Mouse (Mus musculus) heart, embryonic 10.5 days (tissue): ENCODE results near the gene Trpt1. TPM values are rescaled to one million over a fixed set of nuclear protein-coding genes. Genes with fewer than 3 reads are reported as not detected.

Experiments used
- DNase-seq: peaks from one replicate; pipeline ENCODE4 v3.0.0-alpha.2; 2017; ENCODE audit warnings: low spot score
- H3K27ac ChIP-seq: fragments of 300-500 bp; sonication (generic); 2 replicates; pipeline ENCODE4 v1.5.1; 2016; ENCODE audit warnings: mild to moderate bottlenecking
- H3K27me3 ChIP-seq: fragments of 300-500 bp; sonication (generic); 2 replicates; pipeline ENCODE4 v1.6.1; 2016; ENCODE audit warnings: mild to moderate bottlenecking; ENCODE audit not compliant: poor library complexity, insufficient read depth, severe bottlenecking
- H3K36me3 ChIP-seq: fragments of 300-500 bp; sonication (generic); 2 replicates; pipeline ENCODE4 v1.6.1; 2016; ENCODE audit warnings: mild to moderate bottlenecking, moderate library complexity
- H3K4me1 ChIP-seq: fragments of 300-500 bp; sonication (generic); 2 replicates; pipeline ENCODE4 v1.6.1; 2016; ENCODE audit warnings: mild to moderate bottlenecking
- H3K4me3 ChIP-seq: fragments of 300-500 bp; sonication (generic); 2 replicates; pipeline ENCODE4 v1.5.1; 2016; ENCODE audit warnings: mild to moderate bottlenecking, moderate library complexity
- H3K9me3 ChIP-seq: fragments of 300-500 bp; sonication (generic); 2 replicates; pipeline ENCODE4 v1.6.1; 2016; ENCODE audit warnings: mild to moderate bottlenecking, moderate library complexity
- WGBS: fragments of 180-500 bp; shearing (Covaris S2); methylation state at CpG from one replicate; pipeline ENCODE4 v1.1.7; 2016; 5-methylcytosine and 5-hydroxymethylcytosine counted together
- polyA plus RNA-seq: library from polyadenylated mRNA; unstranded; fragments of >200 nt; fragmentation: Nextera tagmentation; extraction: Ambion mirVana; gene quantifications from 2 replicates; pipeline ENCODE4 v1.2.1, GENCODE M21; 2016

The Trpt1 gene
- polyA plus RNA-seq = 11.3 and 16.7 TPM in 2 replicates

- peak within 1 kb of the TSS; percentile 73 for H3K4me3 ChIP-seq
- peak; percentile 96 for DNase-seq
- peaks cover 58% of the 10 kb centered on the region for H3K4me1 ChIP-seq
- no peaks in the 10 kb centered on the region for H3K9me3 ChIP-seq
- peaks cover 29% of the 10 kb centered on the region for H3K36me3 ChIP-seq
- H3K27ac ChIP-seq = peak within 1 kb of the TSS; percentile 89
- WGBS = under 1% methylated on average over 24 of the region's 24 CpGs
- no peaks in the 10 kb centered on the region for H3K27me3 ChIP-seq
Measured at GRCm38 (mm10) chr19:6996006-6996405, at the start of gene Trpt1, which contains the start of gene Nudt22. Gene Trpt1, plus strand, starts transcription at chr19:6996131. Gene Nudt22, minus strand, starts transcription at chr19:6996117.

- WGBS = 50% methylated on average over 4 of the region's 4 CpGs
- H3K4me1 ChIP-seq = peaks cover 27% of the 10 kb centered on the region
- no peak overlapping the region for H3K4me3 ChIP-seq
- peaks cover 29% of the 10 kb centered on the region for H3K36me3 ChIP-seq
- no peaks in the 10 kb centered on the region for H3K9me3 ChIP-seq
- no peak overlapping the region for H3K27ac ChIP-seq
- DNase-seq = no peak
- no peaks in the 10 kb centered on the region for H3K27me3 ChIP-seq
Measured at GRCm38 (mm10) chr19:6947742-6948141, 48.2 kb upstream of the Trpt1 start.

GRCm38 (mm10) chr19:6948186-6948585 is 47.7 kb upstream of the Trpt1 start:
- no peaks in the 10 kb centered on the region for H3K9me3 ChIP-seq
- no peaks in the 10 kb centered on the region for H3K27me3 ChIP-seq
- no peak overlapping the region for H3K4me3 ChIP-seq
- WGBS = 76% methylated on average over 4 of the region's 4 CpGs
- no peak overlapping the region for H3K27ac ChIP-seq
- DNase-seq = no peak
- peaks cover 27% of the 10 kb centered on the region for H3K4me1 ChIP-seq
- peaks cover 29% of the 10 kb centered on the region for H3K36me3 ChIP-seq

- 87% methylated on average over 5 of the region's 5 CpGs for WGBS
- H3K27me3 ChIP-seq = no peaks in the 10 kb centered on the region
- H3K36me3 ChIP-seq = peaks cover 36% of the 10 kb centered on the region
- H3K4me3 ChIP-seq = peak overlapping the region; percentile 73; the same call in 1 of the 2 replicates
- DNase-seq = no peak
- H3K9me3 ChIP-seq = no peaks in the 10 kb centered on the region
- H3K4me1 ChIP-seq = peaks cover 39% of the 10 kb centered on the region
- peak overlapping the region; percentile 38; the same call in 1 of the 2 replicates for H3K27ac ChIP-seq
Measured at GRCm38 (mm10) chr19:6949532-6949931, 46.4 kb upstream of the Trpt1 start.

- no peaks in the 10 kb centered on the region for H3K9me3 ChIP-seq
- peaks cover 43% of the 10 kb centered on the region for H3K4me1 ChIP-seq
- H3K36me3 ChIP-seq = peaks cover 38% of the 10 kb centered on the region
- WGBS = 57% methylated on average over 5 of the region's 5 CpGs
- H3K4me3 ChIP-seq = peak overlapping the region; percentile 73
- H3K27me3 ChIP-seq = no peaks in the 10 kb centered on the region
- H3K27ac ChIP-seq = peak overlapping the region; percentile 90
- no peak for DNase-seq
Measured at GRCm38 (mm10) chr19:6949951-6950350, 46.0 kb upstream of the Trpt1 start.

GRCm38 (mm10) chr19:6950613-6951153 is 45.2 kb upstream of the Trpt1 start:
- under 1% methylated on average over 28 of the region's 28 CpGs for WGBS
- no peaks in the 10 kb centered on the region for H3K27me3 ChIP-seq

GRCm38 (mm10) chr19:6951381-6951968 is 44.5 kb upstream of the Trpt1 start:
- under 1% methylated on average over 35 of the region's 35 CpGs for WGBS

More at GRCm38 (mm10) chr19:6950613-6951153, 45.2 kb upstream of the Trpt1 start:
- Histone ChIP-seq H3K4me1 (peaks cover 50% of the 10 kb centered on the region), H3K36me3 (peaks cover 39% of the 10 kb centered on the region), H3K9me3 (no peaks in the 10 kb centered on the region), H3K27ac (peak overlapping the region; percentile 90), H3K4me3 (peak overlapping the region; percentile 73)
- peak; percentile 87 for DNase-seq

GRCm38 (mm10) chr19:6951994-6952711 is 43.8 kb upstream of the Trpt1 start:
- peaks cover 46% of the 10 kb centered on the region for H3K36me3 ChIP-seq
- peak overlapping the region; percentile 90 for H3K27ac ChIP-seq
- under 1% methylated on average over 31 of the region's 31 CpGs for WGBS
- peak; percentile 86 for DNase-seq
- peaks cover 54% of the 10 kb centered on the region for H3K4me1 ChIP-seq
- no peaks in the 10 kb centered on the region for H3K9me3 ChIP-seq
- peak overlapping the region; percentile 73 for H3K4me3 ChIP-seq
- H3K27me3 ChIP-seq = no peaks in the 10 kb centered on the region

More at GRCm38 (mm10) chr19:6951381-6951968, 44.5 kb upstream of the Trpt1 start:
- Histone ChIP-seq H3K27me3 (no peaks in the 10 kb centered on the region), H3K4me1 (peaks cover 54% of the 10 kb centered on the region), H3K9me3 (no peaks in the 10 kb centered on the region), H3K36me3 (peaks cover 42% of the 10 kb centered on the region), H3K27ac (peak overlapping the region; percentile 90), H3K4me3 (peak overlapping the region; percentile 73)
- DNase-seq = peak; percentile 96

GRCm38 (mm10) chr19:6952712-6953037 is 43.3 kb upstream of the Trpt1 start:
- H3K4me1 ChIP-seq = peaks cover 54% of the 10 kb centered on the region
- peaks cover 51% of the 10 kb centered on the region for H3K36me3 ChIP-seq
- no peak for DNase-seq
- peak overlapping the region; percentile 90 for H3K27ac ChIP-seq
- H3K4me3 ChIP-seq = peak overlapping the region; percentile 73
- no peaks in the 10 kb centered on the region for H3K27me3 ChIP-seq
- 2% methylated on average over 3 of the region's 3 CpGs for WGBS
- no peaks in the 10 kb centered on the region for H3K9me3 ChIP-seq

GRCm38 (mm10) chr19:6954046-6954445 is 41.9 kb upstream of the Trpt1 start:
- H3K36me3 ChIP-seq = peaks cover 57% of the 10 kb centered on the region
- no peak for DNase-seq
- H3K27ac ChIP-seq = peak overlapping the region; percentile 59; the same call in 1 of the 2 replicates
- WGBS = 60% methylated on average over 9 of the region's 9 CpGs
- no peaks in the 10 kb centered on the region for H3K27me3 ChIP-seq
- H3K4me1 ChIP-seq = peaks cover 53% of the 10 kb centered on the region
- H3K4me3 ChIP-seq = peak overlapping the region; percentile 5; the same call in 1 of the 2 replicates
- no peaks in the 10 kb centered on the region for H3K9me3 ChIP-seq

GRCm38 (mm10) chr19:6955424-6955823 is 40.5 kb upstream of the Trpt1 start:
- peaks cover 65% of the 10 kb centered on the region for H3K36me3 ChIP-seq
- WGBS = 65% methylated on average over 7 of the region's 7 CpGs
- H3K27me3 ChIP-seq = no peaks in the 10 kb centered on the region
- peaks cover 40% of the 10 kb centered on the region for H3K4me1 ChIP-seq
- DNase-seq = no peak
- peak overlapping the region; percentile 42; the same call in 1 of the 2 replicates for H3K27ac ChIP-seq
- no peaks in the 10 kb centered on the region for H3K9me3 ChIP-seq
- H3K4me3 ChIP-seq = no peak overlapping the region

GRCm38 (mm10) chr19:6956461-6956860 is 39.5 kb upstream of the Trpt1 start:
- Histone ChIP-seq H3K4me1 (peaks cover 40% of the 10 kb centered on the region), H3K36me3 (peaks cover 70% of the 10 kb centered on the region), H3K27ac (no peak overlapping the region), H3K27me3 (no peaks in the 10 kb centered on the region), H3K4me3 (no peak overlapping the region), H3K9me3 (no peaks in the 10 kb centered on the region)
- no peak for DNase-seq
- 61% methylated on average over 9 of the region's 10 CpGs for WGBS
